Mouse (Mus musculus) G1E (cell line): Measurements from ENCODE around the gene Cop1. TPM values are rescaled to one million over a fixed set of nuclear protein-coding genes. Genes with fewer than 3 reads are reported as not detected.
"Not testable (repeated sequence)": the region's sequence is repeated elsewhere in the genome, so short reads cannot be mapped to it uniquely, and the experiment has no call there.

ENCODE experiments used
- ATAC-seq: 2 replicates; pipeline ENCODE4 v1.8.0; 2016; ENCODE audit warnings: mild to moderate bottlenecking; ENCODE audit not compliant: insufficient number of reproducible peaks, poor library complexity, low FRiP score, severe bottlenecking; ENCODE audit errors: extremely low read depth
- DNase-seq: peaks from one replicate; pipeline ENCODE4 v3.0.0; 2012; ENCODE audit warnings: low spot score
- H3K27me3 ChIP-seq: 2 replicates; pipeline ENCODE4 v1.6.1; 2012; ENCODE audit warnings: mild to moderate bottlenecking, low read length, inconsistent platforms; ENCODE audit not compliant: insufficient read depth
- H3K36me3 ChIP-seq: replicated peaks from 2 replicates; pipeline ENCODE3; 2012; ENCODE audit warnings: mild to moderate bottlenecking, inconsistent platforms
- H3K4me1 ChIP-seq: 2 replicates; pipeline ENCODE4 v1.6.1; 2012; ENCODE audit warnings: low read depth, low read length, inconsistent platforms, mixed read lengths; ENCODE audit not compliant: insufficient read depth
- H3K4me3 ChIP-seq: 2 replicates; pipeline ENCODE4 v1.5.1; 2012; ENCODE audit warnings: low read depth, mild to moderate bottlenecking, inconsistent platforms, low read length, moderate library complexity, mixed read lengths
- H3K9me3 ChIP-seq: replicated peaks from 2 replicates; pipeline ENCODE4 v1.6.1; 2012; ENCODE audit warnings: inconsistent platforms
- CTCF ChIP-seq: IDR thresholded peaks from 2 replicates; pipeline ENCODE4 v1.5.1; 2012; ENCODE audit warnings: low read depth, low read length, inconsistent platforms, mixed read lengths
- GATA1 ChIP-seq: IDR thresholded peaks from 2 replicates; pipeline ENCODE4 v1.6.1; 2012; ENCODE audit warnings: borderline replicate concordance, low read length, inconsistent platforms, mixed read lengths
- GATA2 ChIP-seq: IDR thresholded peaks from 2 replicates; pipeline ENCODE4 v1.6.1; 2012; ENCODE audit warnings: low read depth, low read length, inconsistent platforms, borderline replicate concordance
- POLR2AphosphoS5 ChIP-seq: IDR thresholded peaks from 2 replicates; pipeline ENCODE4 v1.6.1; 2012; ENCODE audit warnings: low read depth, low read length, inconsistent platforms; ENCODE audit not compliant: insufficient replicate concordance
- TAL1 ChIP-seq: conservative IDR thresholded peaks from 2 replicates; pipeline ENCODE4 v1.6.1; 2012; ENCODE audit warnings: low read depth, low read length, inconsistent platforms, mixed read lengths
- polyA plus RNA-seq: library from polyadenylated mRNA; stranded (reverse); fragments of >175 nt; gene quantifications from 2 replicates; pipeline ENCODE4 v1.2.3, GENCODE M21; 2012
- total RNA-seq, 2 experiments: library from RNA; stranded (forward) in 1 of 2; stranded (reverse) in 1 of 2; fragments of 200-1000 nt in 1 of 2; fragments of >200 nt in 1 of 2; fragmentation: Nextera tagmentation in 1 of 2; gene quantifications; 2 replicates each; pipeline ENCODE4 v1.2.3; 2014 to 2017

The Cop1 gene
- total RNA-seq (2014; fragmentation: Nextera tagmentation) (150 and 160 TPM in 2 replicates), total RNA-seq (2017) (115 and 121 TPM in 2 replicates), polyA plus RNA-seq (38.1 and 46.7 TPM in 2 replicates)

DNA sequence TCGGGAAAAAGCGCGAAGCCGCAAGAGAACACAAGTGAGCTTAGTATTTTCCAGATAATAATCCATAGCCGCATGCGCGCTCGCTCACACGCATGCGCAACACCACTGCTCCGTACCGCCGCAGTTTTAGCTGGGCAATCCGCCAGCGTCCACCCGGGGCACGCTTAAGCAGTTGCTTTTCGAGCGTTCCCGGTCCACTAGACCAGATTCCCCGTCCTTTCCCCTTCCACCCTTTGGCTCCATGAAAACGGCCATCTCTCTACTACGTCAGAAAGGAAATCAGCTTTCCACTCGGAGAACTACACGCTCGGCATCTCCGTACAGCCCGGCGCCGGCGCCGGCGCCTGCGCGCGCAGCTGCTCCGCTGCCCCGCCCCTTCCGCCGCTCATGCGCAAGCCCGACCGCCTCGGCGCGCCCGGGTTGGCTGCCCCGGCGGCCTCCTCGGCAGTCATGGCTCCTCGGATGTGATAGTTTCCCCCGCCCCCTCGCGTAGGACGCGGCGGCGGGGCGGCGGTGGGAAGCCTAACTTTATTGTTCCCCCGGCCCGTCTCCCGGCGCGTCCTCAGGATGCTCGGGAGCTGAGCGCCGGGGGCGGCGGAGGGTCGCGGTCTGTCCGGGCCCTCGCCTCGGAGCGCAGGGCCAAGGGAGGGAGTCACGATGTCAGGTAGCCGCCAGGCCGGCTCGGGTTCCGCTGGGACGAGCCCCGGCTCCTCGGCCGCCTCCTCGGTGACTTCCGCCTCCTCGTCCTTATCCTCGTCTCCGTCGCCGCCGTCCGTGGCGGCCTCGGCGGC lies at the start of gene Cop1:
Gene Cop1 (plus strand): TSS at position 540 of the 791 bp plus-strand sequence.
- peak; percentile 71 for ATAC-seq
- H3K27me3 ChIP-seq, H3K36me3 ChIP-seq, H3K9me3 ChIP-seq: not testable (repeated sequence)
- peaks cover 31% of the 10 kb centered on the region for H3K4me1 ChIP-seq
- DNase-seq: peak; percentile 93
- peak within 1 kb of the TSS; percentile 78 for H3K4me3 ChIP-seq

DNA sequence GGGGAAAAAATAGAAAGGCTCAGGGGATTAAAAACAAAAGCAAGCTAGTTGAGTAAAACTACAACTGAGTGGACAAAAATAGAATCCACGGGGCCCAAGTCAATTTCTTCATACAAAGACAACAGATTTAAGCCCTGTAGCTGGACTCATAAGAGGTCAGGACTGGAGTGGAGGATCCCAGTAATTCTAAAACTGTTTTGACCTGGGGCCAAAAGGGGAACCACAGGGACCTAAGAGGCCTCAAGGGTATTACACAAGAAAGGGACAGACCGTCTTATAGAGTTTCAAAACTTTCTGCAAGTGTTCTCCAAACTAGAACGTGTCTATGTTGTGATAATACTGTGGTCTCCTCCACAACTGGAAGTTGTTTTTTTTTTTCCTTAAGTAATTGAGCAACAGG lies 45.4 kb upstream of the Cop1 start:
- DNase-seq (no peak), ATAC-seq (no peak)
- H3K4me1 ChIP-seq: no peaks in the 10 kb centered on the region
- H3K36me3 ChIP-seq: no peaks in the 10 kb centered on the region
- no peak overlapping the region for H3K4me3 ChIP-seq
- H3K27me3 ChIP-seq: no peaks in the 10 kb centered on the region
- TF ChIP-seq CTCF: no peak
- TF ChIP-seq TAL1: no peak
- TF ChIP-seq POLR2AphosphoS5: no peak
- TF ChIP-seq GATA2: no peak
- no peak for TF ChIP-seq GATA1
- no peaks in the 10 kb centered on the region for H3K9me3 ChIP-seq

DNA sequence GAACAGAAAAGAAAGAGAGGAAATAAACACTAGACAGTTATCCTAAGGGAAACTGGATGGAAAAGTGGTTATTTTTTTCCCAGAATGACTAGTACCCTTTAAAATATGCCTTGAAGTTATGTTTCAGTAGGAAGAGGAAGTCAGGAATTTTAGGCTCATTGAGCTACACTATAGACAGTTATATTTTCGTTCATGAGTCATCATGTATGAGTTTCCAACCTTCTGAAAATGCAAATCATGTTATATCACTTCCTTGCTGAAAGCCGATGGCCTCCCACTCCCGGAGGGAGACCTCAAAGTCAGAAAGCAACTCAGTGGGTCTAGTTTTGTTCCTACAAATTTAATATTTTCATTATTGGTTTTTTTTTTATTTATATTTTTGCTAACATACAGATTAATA lies 33.5 kb upstream of the Cop1 start:
- H3K36me3 ChIP-seq: no peaks in the 10 kb centered on the region
- TF ChIP-seq CTCF: no peak
- TF ChIP-seq GATA1: no peak
- TF ChIP-seq TAL1: no peak
- no peak for TF ChIP-seq POLR2AphosphoS5
- TF ChIP-seq GATA2: no peak
- no peaks in the 10 kb centered on the region for H3K4me1 ChIP-seq
- DNase-seq (no peak), ATAC-seq (no peak)
- no peaks in the 10 kb centered on the region for H3K9me3 ChIP-seq
- no peaks in the 10 kb centered on the region for H3K27me3 ChIP-seq
- H3K4me3 ChIP-seq: no peak overlapping the region

DNA sequence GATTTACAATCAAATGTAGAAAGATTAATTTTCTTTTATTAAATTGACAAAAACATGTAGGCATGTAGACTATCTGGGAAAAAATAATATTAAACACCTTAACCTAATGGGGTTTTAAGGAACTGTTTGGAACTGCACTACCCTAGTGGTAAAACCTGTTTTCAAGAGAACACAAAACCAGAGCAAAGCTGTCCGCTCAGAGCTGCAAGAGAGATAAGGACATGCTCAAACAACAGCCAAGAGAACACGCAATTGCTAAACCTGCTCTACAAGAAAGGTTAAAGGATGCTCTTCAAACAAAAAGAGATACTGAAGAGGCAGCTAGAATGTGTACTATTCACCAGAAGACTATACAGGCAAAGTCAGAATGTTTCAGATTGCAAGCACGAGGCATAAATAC lies 32.5 kb upstream of the Cop1 start:
- ATAC-seq (no peak), DNase-seq (no peak)
- TF ChIP-seq GATA1 (no peak), TAL1 (no peak), POLR2AphosphoS5 (no peak), GATA2 (no peak), CTCF (no peak)
- H3K9me3 ChIP-seq: no peaks in the 10 kb centered on the region
- no peaks in the 10 kb centered on the region for H3K4me1 ChIP-seq
- H3K36me3 ChIP-seq: no peaks in the 10 kb centered on the region
- H3K4me3 ChIP-seq: no peak overlapping the region
- no peaks in the 10 kb centered on the region for H3K27me3 ChIP-seq

DNA sequence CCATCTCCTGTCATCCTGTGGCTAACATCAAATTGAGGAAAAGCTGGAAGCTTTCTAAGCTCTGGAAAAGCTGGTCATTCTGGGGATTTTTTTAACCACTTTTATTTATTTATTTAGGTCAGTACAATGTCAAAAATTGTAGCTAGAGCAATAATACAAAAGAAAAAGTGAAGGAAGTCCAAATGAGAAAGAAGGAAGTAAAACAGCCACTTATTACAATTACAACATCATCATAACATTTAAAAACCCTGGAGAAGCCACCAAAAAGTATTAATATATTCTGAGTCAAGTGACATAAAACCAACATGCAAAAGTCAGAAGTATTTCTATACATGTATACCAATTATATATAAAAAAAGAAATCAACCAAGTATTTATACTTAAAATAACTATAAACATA lies 30.9 kb upstream of the Cop1 start:
- H3K4me1 ChIP-seq: no peaks in the 10 kb centered on the region
- DNase-seq (no peak), ATAC-seq (no peak)
- no peaks in the 10 kb centered on the region for H3K27me3 ChIP-seq
- no peaks in the 10 kb centered on the region for H3K36me3 ChIP-seq
- H3K4me3 ChIP-seq: no peak overlapping the region
- H3K9me3 ChIP-seq: no peaks in the 10 kb centered on the region
- TF ChIP-seq GATA2: no peak
- no peak for TF ChIP-seq POLR2AphosphoS5
- no peak for TF ChIP-seq CTCF
- no peak for TF ChIP-seq GATA1
- TF ChIP-seq TAL1: no peak

DNA sequence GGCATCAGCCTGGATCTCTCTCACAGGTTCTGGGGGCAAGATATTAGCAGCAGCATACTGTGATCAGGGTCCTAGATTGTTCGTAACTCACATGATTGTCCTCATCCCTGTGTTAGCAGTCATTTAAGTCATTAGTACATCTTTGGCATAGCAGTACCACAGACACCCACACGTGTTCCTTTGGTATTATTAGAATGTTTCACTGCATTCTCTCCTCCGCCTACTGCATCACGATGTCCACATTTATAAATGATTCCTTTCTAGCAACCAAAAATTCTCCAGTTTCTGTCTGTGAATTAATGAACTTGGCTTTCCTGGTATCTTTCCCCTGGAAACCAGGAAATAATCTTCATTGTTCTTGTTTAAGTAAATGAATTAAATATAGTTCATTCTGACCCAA lies 20.4 kb upstream of the Cop1 start:
- H3K9me3 ChIP-seq: no peaks in the 10 kb centered on the region
- no peak for TF ChIP-seq GATA2
- no peak for TF ChIP-seq POLR2AphosphoS5
- no peak for TF ChIP-seq GATA1
- no peak for TF ChIP-seq TAL1
- TF ChIP-seq CTCF: no peak
- H3K27me3 ChIP-seq: peaks cover 14% of the 10 kb centered on the region
- ATAC-seq (no peak), DNase-seq (no peak)
- H3K4me3 ChIP-seq: no peak overlapping the region
- no peaks in the 10 kb centered on the region for H3K4me1 ChIP-seq
- H3K36me3 ChIP-seq: no peaks in the 10 kb centered on the region
